Mouse (Mus musculus) CH12.LX (cell line): ENCODE measurements around the gene Ost4.

ENCODE experiments used
- CTCF ChIP-seq, 2 experiments: IDR thresholded peaks in 1 of 2; conservative IDR thresholded peaks in 1 of 2; 2 replicates each; pipeline ENCODE4 v1.5.1; 2011 to 2012; ENCODE audit warnings: low read depth in 2 of 2, low read length in 2 of 2, improper control_type of control experiment in 1 of 2, inconsistent platforms in 1 of 2, mild to moderate bottlenecking in 1 of 2, moderate library complexity in 1 of 2
- MEF2A ChIP-seq: IDR thresholded peaks from 2 replicates; pipeline ENCODE4 v1.6.1; 2014; ENCODE audit warnings: low read depth, mild to moderate bottlenecking, inconsistent platforms, low read length, improper control_type of control experiment, borderline replicate concordance
- POLR2A ChIP-seq: IDR thresholded peaks from 2 replicates; pipeline ENCODE4 v1.6.1; 2011; ENCODE audit warnings: low read depth, mild to moderate bottlenecking, improper control_type of control experiment, low read length
- POLR2AphosphoS2 ChIP-seq: IDR thresholded peaks from 2 replicates; pipeline ENCODE4 v1.6.1; 2011; ENCODE audit warnings: low read depth, low read length, improper control_type of control experiment
- UBTF ChIP-seq: IDR thresholded peaks from 2 replicates; pipeline ENCODE4 v1.6.1; 2012; ENCODE audit warnings: low read depth, mild to moderate bottlenecking, inconsistent platforms, low read length, improper control_type of control experiment, moderate library complexity

DNA sequence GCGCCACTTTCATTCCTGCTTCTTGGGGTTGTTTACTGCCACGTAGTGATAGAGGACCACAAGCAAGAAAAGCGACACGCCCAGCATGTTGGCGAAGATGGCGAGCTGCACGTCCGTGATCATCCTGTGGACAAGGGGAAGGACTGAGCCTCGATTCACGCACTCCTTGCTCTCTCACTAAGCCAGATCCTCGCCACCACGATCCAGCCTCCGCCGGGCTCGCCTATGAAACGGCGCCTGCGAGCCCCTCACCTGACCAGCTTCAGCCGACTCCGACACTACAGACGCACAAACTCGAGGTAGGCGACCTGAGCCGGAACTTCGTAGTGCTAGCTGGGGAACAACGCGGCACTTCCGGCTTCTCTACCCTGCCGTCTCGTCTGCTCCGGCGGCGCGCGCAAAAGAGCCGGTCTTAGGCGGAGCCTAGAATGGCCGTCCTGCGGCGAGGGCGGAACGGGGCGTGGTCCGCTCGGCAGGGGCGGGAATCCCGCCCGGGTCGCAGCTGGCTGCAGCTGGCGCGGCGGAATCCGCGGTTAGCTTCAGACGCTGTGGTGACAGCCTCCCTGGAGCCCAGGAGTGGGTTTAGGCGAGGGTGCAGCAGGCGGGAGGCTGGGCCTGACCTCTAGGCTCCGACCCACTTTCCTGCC, at the start of gene Ost4:
- TF ChIP-seq MEF2A (0 out of 2 replicates have a peak, but pooled peaks have one; percentile 57), CTCF (conservative IDR thresholded peaks at IDR 0.05 in 1 of 2, IDR thresholded peaks at IDR 0.05 in 1 of 2; ENCODE audit: low read depth in 2 of 2, low read length in 2 of 2) (no peak), POLR2AphosphoS2 (peak; percentile 81; the same call in 1 of the 2 replicates), UBTF (no peak; the same call in 1 of the 2 replicates), POLR2A (peak; percentile 96)
